8 mouse cellular contexts compared by ENCODE assay signal in the genomic region with DNA sequence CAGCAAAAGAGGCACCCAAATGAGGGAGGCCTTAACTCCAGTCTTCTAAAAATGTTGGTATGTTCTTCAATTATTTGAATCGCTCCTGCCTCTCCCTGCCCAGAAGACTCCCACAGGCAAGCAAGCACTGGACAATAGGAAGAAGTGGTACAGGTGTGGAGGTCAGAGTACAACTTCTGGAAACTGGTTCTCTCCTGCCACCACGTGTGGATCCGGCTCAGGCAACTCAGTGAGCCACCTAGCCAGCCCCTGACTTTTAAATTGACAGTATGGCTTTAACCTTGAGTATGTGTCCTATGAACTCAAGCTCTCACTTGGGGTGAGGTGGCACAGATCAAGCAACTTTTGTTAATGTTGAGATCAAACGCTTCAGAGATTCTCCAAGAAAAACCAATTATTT. TPM values are rescaled to one million over a fixed set of nuclear protein-coding genes. Genes with fewer than 3 reads are reported as not detected.
DNase-seq lines count a peak whose midpoint lies in the region; ATAC-seq and TF ChIP-seq lines count a peak whose summit lies in the region.

No protein-coding gene starts in this region.

- TF ChIP-seq CTCF in intestine, postnatal 0 days (IDR thresholded peaks at IDR 0.05; ENCODE audit: low read depth): no peak

- WGBS in heart, embryonic 12.5 days: 5% methylated on average over 4 of the region's 4 CpGs
- 3% methylated on average over 4 of the region's 4 CpGs for WGBS in intestine, postnatal 0 days
- WGBS in midbrain, embryonic 14.5 days: 7% methylated on average over 4 of the region's 4 CpGs

- peak overlapping the region; percentile 93 for H3K9ac ChIP-seq in heart, embryonic 12.5 days
- H3K9ac ChIP-seq in intestine, postnatal 0 days (ENCODE audit: low read depth, low read length): peak overlapping the region; percentile 81
- H3K9ac ChIP-seq in midbrain, embryonic 14.5 days (replicated peaks; ENCODE audit: low read length): peak overlapping the region; percentile 78

- no peaks in the 10 kb centered on the region for H3K27me3 ChIP-seq in heart, embryonic 12.5 days (replicated peaks)
- no peaks in the 10 kb centered on the region for H3K27me3 ChIP-seq in intestine, postnatal 0 days (replicated peaks; ENCODE audit: control insufficient read depth, insufficient read depth, low read length)
- H3K27me3 ChIP-seq in midbrain, embryonic 14.5 days (ENCODE audit: control insufficient read depth, insufficient read depth, low read length): no peaks in the 10 kb centered on the region

- H3K27ac ChIP-seq in heart, embryonic 12.5 days (ENCODE audit: poor library complexity, severe bottlenecking): no peak overlapping the region
- H3K27ac ChIP-seq in intestine, postnatal 0 days (ENCODE audit: low read depth, low read length): peak overlapping the region; percentile 73; the same call in 1 of the 2 replicates
- no peak overlapping the region for H3K27ac ChIP-seq in midbrain, embryonic 14.5 days (replicated peaks; ENCODE audit: low read depth, low read length)

- peaks cover 11% of the 10 kb centered on the region for H3K4me1 ChIP-seq in heart, embryonic 12.5 days (replicated peaks)
- H3K4me1 ChIP-seq in intestine, postnatal 0 days (replicated peaks; ENCODE audit: control insufficient read depth, insufficient read depth, low read length): peaks cover 3% of the 10 kb centered on the region; the same call in 1 of the 2 replicates
- peaks cover 8% of the 10 kb centered on the region for H3K4me1 ChIP-seq in midbrain, embryonic 14.5 days (ENCODE audit: control insufficient read depth, insufficient read depth, low read length)

- intact Hi-C loops in heart, postnatal 25 days (cut with DNase I): loop anchor here (2.0 to 10.0 kb wide), 2 partner anchors 174 to 352 kb away; partner anchors contain the start of gene Zcchc7

- H3K4me3 ChIP-seq in heart, embryonic 12.5 days: peak overlapping the region; percentile 90
- H3K4me3 ChIP-seq in intestine, postnatal 0 days (ENCODE audit: low read depth, low read length): peak overlapping the region; percentile 84
- H3K4me3 ChIP-seq in midbrain, embryonic 14.5 days (replicated peaks; ENCODE audit: low read depth, low read length): peak overlapping the region; percentile 74

- no peak for DNase-seq in heart, postnatal 25 days (ENCODE audit: low spot score)
- DNase-seq in c-Kit-positive CD71-positive TER-119-positive erythroid progenitor cells, embryonic 14.5 days (ENCODE audit: low spot score): peak; percentile 14
- DNase-seq in midbrain, embryonic 14.5 days: no peak
- no peak for DNase-seq in testis, postnatal 10 days (ENCODE audit: low spot score)
- DNase-seq in urinary bladder, postnatal 10 days (ENCODE audit: low spot score): no peak
- DNase-seq in testis, postnatal 14 days (ENCODE audit: low spot score): no peak

- H3K9me3 ChIP-seq in heart, embryonic 12.5 days (replicated peaks): no peaks in the 10 kb centered on the region
- H3K9me3 ChIP-seq in intestine, postnatal 0 days (ENCODE audit: control insufficient read depth): no peaks in the 10 kb centered on the region
- H3K9me3 ChIP-seq in midbrain, embryonic 14.5 days (ENCODE audit: control insufficient read depth, low read length): no peaks in the 10 kb centered on the region

- peaks cover 35% of the 10 kb centered on the region for H3K36me3 ChIP-seq in heart, embryonic 12.5 days
- peaks cover 24% of the 10 kb centered on the region for H3K36me3 ChIP-seq in intestine, postnatal 0 days (ENCODE audit: control insufficient read depth, insufficient read depth)
- peaks cover 19% of the 10 kb centered on the region for H3K36me3 ChIP-seq in midbrain, embryonic 14.5 days (ENCODE audit: control insufficient read depth, insufficient read depth, low read length)

- ATAC-seq in heart, embryonic 12.5 days (ENCODE audit: insufficient number of reproducible peaks, low FRiP score): no peak
- no peak for ATAC-seq in intestine, postnatal 0 days
- no peak for ATAC-seq in midbrain, embryonic 14.5 days (ENCODE audit: low FRiP score, low TSS enrichment)

- H3K4me2 ChIP-seq in heart, embryonic 12.5 days: peak overlapping the region; percentile 89
- H3K4me2 ChIP-seq in intestine, postnatal 0 days (replicated peaks; ENCODE audit: low read depth): peak overlapping the region; percentile 83
- H3K4me2 ChIP-seq in midbrain, embryonic 14.5 days (ENCODE audit: low read length): peak overlapping the region; percentile 76

RNA-seq across cellular contexts. Expression of gene Tomm5, which starts 0.8 kb away (rescaled TPM):
- 207 and 213 TPM in 2 replicates for polyA plus RNA-seq in heart, embryonic 12.5 days (2016; fragmentation: Nextera tagmentation; extraction: Ambion mirVana)
- 100 to 1,000 TPM; 212 to 250 TPM for total RNA-seq in heart, postnatal 25 days (2021)
- 256 and 274 TPM in 2 replicates for polyA plus RNA-seq in intestine, postnatal 0 days (2015; fragmentation: Nextera tagmentation; extraction: Ambion mirVana)
- polyA plus RNA-seq in midbrain, embryonic 14.5 days (2014; fragmentation: Nextera tagmentation; extraction: Ambion mirVana): 157 and 179 TPM in 2 replicates

RNA-seq across cellular contexts. Expression of gene Fbxo10, which starts 22.7 kb away (rescaled TPM):
- polyA plus RNA-seq in heart, embryonic 12.5 days (2016; fragmentation: Nextera tagmentation; extraction: Ambion mirVana): 17.7 TPM in 2 replicates
- 10 to 100 TPM; 11.1 to 12.8 TPM for total RNA-seq in heart, postnatal 25 days (2021)
- 2.4 and 2.6 TPM in 2 replicates for polyA plus RNA-seq in intestine, postnatal 0 days (2015; fragmentation: Nextera tagmentation; extraction: Ambion mirVana)
- 10.5 and 11.2 TPM in 2 replicates for polyA plus RNA-seq in midbrain, embryonic 14.5 days (2014; fragmentation: Nextera tagmentation; extraction: Ambion mirVana)
